Mouse (Mus musculus) hindbrain, embryonic 14.5 days (tissue): Measurements from ENCODE around the gene Bcas3. TPM values are rescaled to one million over a fixed set of nuclear protein-coding genes. Genes with fewer than 3 reads are reported as not detected.

Experiments used
- ATAC-seq: fragments of 200-750 bp; cut with Nextera tagmentation; 2 replicates; pipeline ENCODE4 v1.8.0; 2017; ENCODE audit warnings: moderate number of reproducible peaks, mild to moderate bottlenecking, moderate TSS enrichment, moderate library complexity; ENCODE audit not compliant: low FRiP score
- DNase-seq: peaks from one replicate; pipeline ENCODE4 v3.0.0-alpha.2; 2015; ENCODE audit warnings: low spot score
- H3K27ac ChIP-seq: fragments of 300-500 bp; sonication (generic); 2 replicates; pipeline ENCODE4 v1.5.1; 2014; ENCODE audit warnings: mild to moderate bottlenecking, moderate library complexity
- H3K27me3 ChIP-seq: fragments of 300-500 bp; sonication (generic); 2 replicates; pipeline ENCODE4 v1.6.1; 2014; ENCODE audit warnings: mild to moderate bottlenecking, low read length, mixed read lengths; ENCODE audit not compliant: control insufficient read depth, insufficient read depth
- H3K36me3 ChIP-seq: fragments of 300-500 bp; sonication (generic); replicated peaks from 2 replicates; pipeline ENCODE4 v1.6.1; 2014; ENCODE audit not compliant: control insufficient read depth, insufficient read depth
- H3K4me1 ChIP-seq: fragments of 300-500 bp; sonication (generic); replicated peaks from 2 replicates; pipeline ENCODE4 v1.6.1; 2014; ENCODE audit warnings: antibody characterized with exemption, low read length, mixed read lengths; ENCODE audit not compliant: control insufficient read depth, insufficient read depth
- H3K4me2 ChIP-seq: fragments of 300-500 bp; sonication (generic); replicated peaks from 2 replicates; pipeline ENCODE4 v1.6.1; 2014; ENCODE audit warnings: mild to moderate bottlenecking, moderate library complexity
- H3K4me3 ChIP-seq: fragments of 300-500 bp; sonication (generic); replicated peaks from 2 replicates; pipeline ENCODE4 v1.5.1; 2014; ENCODE audit warnings: mild to moderate bottlenecking, low read length
- H3K9ac ChIP-seq: fragments of 300-500 bp; sonication (generic); 2 replicates; pipeline ENCODE4 v1.6.1; 2014
- H3K9me3 ChIP-seq: fragments of 300-500 bp; sonication (generic); 2 replicates; pipeline ENCODE4 v1.6.1; 2016; ENCODE audit warnings: low read length; ENCODE audit not compliant: control insufficient read depth
- WGBS: fragments of 180-500 bp; shearing (Covaris S2); extraction: QIAGEN DNeasy Blood & Tissue Kit; methylation state at CpG from one replicate; pipeline ENCODE4 v1.1.7; 2014; 5-methylcytosine and 5-hydroxymethylcytosine counted together
- polyA plus RNA-seq: library from polyadenylated mRNA; unstranded; fragments of >200 nt; fragmentation: Nextera tagmentation; extraction: Ambion mirVana; gene quantifications from 2 replicates; pipeline ENCODE4 v1.2.1, GENCODE M21; 2014

Bcas3 gene
- polyA plus RNA-seq, 1 experiment from 2014 or later, result 29.2 TPM

GRCm38 (mm10) chr11:85323567-85324330 lies 29.2 kb upstream of the Bcas3 start:
- H3K4me1 ChIP-seq, result no peaks in the 10 kb centered on the region
- H3K9ac ChIP-seq, result no peak overlapping the region
- no peaks in the 10 kb centered on the region; the same call in none of the 2 replicates for H3K36me3 ChIP-seq
- H3K27me3 ChIP-seq, result no peaks in the 10 kb centered on the region
- DNase-seq (no peak), ATAC-seq (no peak)
- H3K4me3 ChIP-seq, result no peak overlapping the region
- H3K27ac ChIP-seq, result no peak overlapping the region
- no peaks in the 10 kb centered on the region for H3K9me3 ChIP-seq
- H3K4me2 ChIP-seq, result no peak overlapping the region
- WGBS, result 76% methylated on average over 9 of the region's 9 CpGs

- Histone ChIP-seq H3K9ac (no peak overlapping the region), H3K36me3 (peaks cover 26% of the 10 kb centered on the region), H3K4me3 (no peak overlapping the region), H3K4me1 (no peaks in the 10 kb centered on the region), H3K4me2 (no peak overlapping the region), H3K27ac (no peak overlapping the region), H3K9me3 (no peaks in the 10 kb centered on the region), H3K27me3 (no peaks in the 10 kb centered on the region)
- ATAC-seq, result no peak
- 94% methylated on average over 3 of the region's 3 CpGs for WGBS
- DNase-seq, result no peak
Measured at GRCm38 (mm10) chr11:85328717-85329116, 24.2 kb upstream of the Bcas3 start.

GRCm38 (mm10) chr11:85329167-85329894 lies 23.6 kb upstream of the Bcas3 start:
- WGBS, result 88% methylated on average over 7 of the region's 7 CpGs
- Histone ChIP-seq H3K27ac (no peak overlapping the region), H3K9me3 (no peaks in the 10 kb centered on the region), H3K4me1 (no peaks in the 10 kb centered on the region), H3K4me2 (no peak overlapping the region), H3K4me3 (no peak overlapping the region), H3K27me3 (no peaks in the 10 kb centered on the region), H3K36me3 (peaks cover 32% of the 10 kb centered on the region), H3K9ac (no peak overlapping the region)
- DNase-seq, result no peak
- ATAC-seq, result no peak

GRCm38 (mm10) chr11:85334778-85335177 lies 18.2 kb upstream of the Bcas3 start:
- Histone ChIP-seq H3K36me3 (peaks cover 68% of the 10 kb centered on the region), H3K4me3 (no peak overlapping the region), H3K4me1 (no peaks in the 10 kb centered on the region), H3K9me3 (no peaks in the 10 kb centered on the region), H3K27ac (no peak overlapping the region), H3K4me2 (no peak overlapping the region), H3K9ac (no peak overlapping the region), H3K27me3 (no peaks in the 10 kb centered on the region)
- DNase-seq (no peak), ATAC-seq (no peak)
- 46% methylated on average over 4 of the region's 4 CpGs for WGBS

GRCm38 (mm10) chr11:85339173-85339831 lies 13.7 kb upstream of the Bcas3 start:
- H3K36me3 ChIP-seq, result peaks cover 56% of the 10 kb centered on the region
- H3K4me1 ChIP-seq, result no peaks in the 10 kb centered on the region
- no peak overlapping the region for H3K27ac ChIP-seq
- ATAC-seq (no peak), DNase-seq (no peak)
- H3K27me3 ChIP-seq, result no peaks in the 10 kb centered on the region
- H3K9me3 ChIP-seq, result no peaks in the 10 kb centered on the region
- WGBS, result 98% methylated on average over 6 of the region's 6 CpGs
- H3K4me3 ChIP-seq, result no peak overlapping the region
- no peak overlapping the region for H3K4me2 ChIP-seq
- no peak overlapping the region for H3K9ac ChIP-seq

- Histone ChIP-seq H3K27me3 (no peaks in the 10 kb centered on the region), H3K4me2 (no peak overlapping the region), H3K27ac (no peak overlapping the region), H3K9ac (no peak overlapping the region), H3K4me3 (no peak overlapping the region), H3K36me3 (peaks cover 53% of the 10 kb centered on the region), H3K9me3 (no peaks in the 10 kb centered on the region), H3K4me1 (no peaks in the 10 kb centered on the region)
- ATAC-seq, result no peak
- DNase-seq, result no peak
- WGBS, result 93% methylated on average over 7 of the region's 7 CpGs
Measured at GRCm38 (mm10) chr11:85340070-85340616, 12.8 kb upstream of the Bcas3 start.

GRCm38 (mm10) chr11:85353819-85354218 lies 852 bp downstream of the Bcas3 start:
- H3K4me2 ChIP-seq, result peak overlapping the region; percentile 65
- H3K27ac ChIP-seq, result no peak overlapping the region
- 79% methylated on average over 4 of the region's 4 CpGs for WGBS
- no peaks in the 10 kb centered on the region for H3K27me3 ChIP-seq
- H3K9ac ChIP-seq, result 0 out of 2 replicates have a peak overlapping the region, but pooled peaks have one; percentile 68
- H3K36me3 ChIP-seq, result peaks cover 10% of the 10 kb centered on the region; the same call in 1 of the 2 replicates
- peak overlapping the region; percentile 57 for H3K4me3 ChIP-seq
- peaks cover 8% of the 10 kb centered on the region; the same call in 1 of the 2 replicates for H3K4me1 ChIP-seq
- H3K9me3 ChIP-seq, result no peaks in the 10 kb centered on the region
- ATAC-seq, result no peak
- no peak for DNase-seq

GRCm38 (mm10) chr11:85359641-85360040 lies 6.7 kb downstream of the Bcas3 start:
- 95% methylated on average over 6 of the region's 6 CpGs for WGBS
- H3K9ac ChIP-seq, result no peak overlapping the region
- H3K4me2 ChIP-seq, result no peak overlapping the region
- H3K27me3 ChIP-seq, result no peaks in the 10 kb centered on the region
- ATAC-seq, result no peak
- no peaks in the 10 kb centered on the region for H3K9me3 ChIP-seq
- no peaks in the 10 kb centered on the region for H3K4me1 ChIP-seq
- H3K4me3 ChIP-seq, result no peak overlapping the region
- DNase-seq, result no peak
- peaks cover 49% of the 10 kb centered on the region for H3K36me3 ChIP-seq
- no peak overlapping the region for H3K27ac ChIP-seq

GRCm38 (mm10) chr11:85361621-85362020 lies 8.7 kb downstream of the Bcas3 start:
- peaks cover 63% of the 10 kb centered on the region for H3K36me3 ChIP-seq
- H3K4me1 ChIP-seq, result no peaks in the 10 kb centered on the region
- no peak overlapping the region for H3K4me2 ChIP-seq
- ATAC-seq (no peak), DNase-seq (no peak)
- H3K9me3 ChIP-seq, result no peaks in the 10 kb centered on the region
- H3K27me3 ChIP-seq, result no peaks in the 10 kb centered on the region
- H3K4me3 ChIP-seq, result no peak overlapping the region
- H3K27ac ChIP-seq, result no peak overlapping the region
- no peak overlapping the region for H3K9ac ChIP-seq
- WGBS, result 87% methylated on average over 8 of the region's 8 CpGs
